Comparison of ENCODE assay signal across 7 mouse cellular contexts in genomic region chr10:56228568-56229209, GRCm38 (mm10). TPM values are rescaled to one million over a fixed set of nuclear protein-coding genes. Genes with fewer than 3 reads are reported as not detected.
A peak's percentile ranks its signal among the peaks of the same experiment; 100 is the strongest.
DNase-seq lines count a peak whose midpoint lies in the region; ATAC-seq and TF ChIP-seq lines count a peak whose summit lies in the region.

Gene Tbc1d32, minus strand, starts transcription at chr10:56228689.

- peak; percentile 35; the same call in 1 of the 2 replicates for TF ChIP-seq EP300 in heart, adult 2 months (IDR thresholded peaks at IDR 0.05; ENCODE audit: insufficient read depth, low read depth, low read length)

- H3K9ac ChIP-seq in embryonic facial prominence, embryonic 14.5 days (ENCODE audit: low read depth, low read length), result peak within 1 kb of the TSS; percentile 74
- peak within 1 kb of the TSS; percentile 64 for H3K9ac ChIP-seq in heart, adult 2 months (ENCODE audit: low read depth, low read length)
- peak within 1 kb of the TSS; percentile 73 for H3K9ac ChIP-seq in limb, embryonic 13.5 days
- H3K9ac ChIP-seq in midbrain, embryonic 16.5 days (ENCODE audit: low read depth, low read length), result peak within 1 kb of the TSS; percentile 80

- intact Hi-C loops in heart, adult 2 months (cut with DNase I), result loop anchor here (1.0 kb wide), 1 partner anchor 121 kb away; no protein-coding TSS in a partner anchor

- H3K36me3 ChIP-seq in embryonic facial prominence, embryonic 14.5 days (ENCODE audit: control insufficient read depth, insufficient read depth, low read length), result no peaks in the 10 kb centered on the region
- H3K36me3 ChIP-seq in heart, adult 2 months (ENCODE audit: control insufficient read depth, insufficient read depth, low read length), result no peaks in the 10 kb centered on the region
- H3K36me3 ChIP-seq in limb, embryonic 13.5 days, result no peaks in the 10 kb centered on the region
- no peaks in the 10 kb centered on the region for H3K36me3 ChIP-seq in midbrain, embryonic 16.5 days (ENCODE audit: control insufficient read depth, insufficient read depth, low read length)

- TF ChIP-seq POLR2A in heart, adult 2 months (IDR thresholded peaks at IDR 0.05; ENCODE audit: insufficient read depth, low read depth, low read length), result peak; percentile 74

- ATAC-seq in embryonic facial prominence, embryonic 14.5 days (ENCODE audit: low read depth), result peak; percentile 98
- ATAC-seq in limb, embryonic 13.5 days (ENCODE audit: low FRiP score, low read depth), result peak; percentile 98
- ATAC-seq in midbrain, embryonic 16.5 days, result peak; percentile 99

- no peaks in the 10 kb centered on the region for H3K79me2 ChIP-seq in heart, adult 2 months (replicated peaks; ENCODE audit: control insufficient read depth, insufficient read depth, low read length)

- peak; percentile 79 to 81 for DNase-seq in adrenal gland, postnatal 4 days (ENCODE audit: low spot score in 2 of 2)
- peak; percentile 95 for DNase-seq in embryonic facial prominence, embryonic 14.5 days (ENCODE audit: low spot score)
- peak; percentile 92 to 93 for DNase-seq in heart, adult 2 months
- DNase-seq in kidney, adult 8-10 months, result peak; percentile 87 to 88
- DNase-seq in spleen, postnatal 10 days (ENCODE audit: low spot score in 2 of 2), result peak; percentile 58 to 86

- no peaks in the 10 kb centered on the region for H3K9me3 ChIP-seq in embryonic facial prominence, embryonic 14.5 days (ENCODE audit: control insufficient read depth, low read length)
- no peaks in the 10 kb centered on the region for H3K9me3 ChIP-seq in limb, embryonic 13.5 days
- H3K9me3 ChIP-seq in midbrain, embryonic 16.5 days (replicated peaks; ENCODE audit: control insufficient read depth, low read length, poor library complexity, severe bottlenecking), result no peaks in the 10 kb centered on the region

- H3K27me3 ChIP-seq in embryonic facial prominence, embryonic 14.5 days (replicated peaks; ENCODE audit: control insufficient read depth, insufficient read depth, low read length), result no peaks in the 10 kb centered on the region
- H3K27me3 ChIP-seq in heart, adult 2 months (ENCODE audit: control insufficient read depth, insufficient read depth, low read length), result no peaks in the 10 kb centered on the region
- no peaks in the 10 kb centered on the region for H3K27me3 ChIP-seq in limb, embryonic 13.5 days
- H3K27me3 ChIP-seq in midbrain, embryonic 16.5 days (ENCODE audit: control insufficient read depth, insufficient read depth, low read depth, low read length), result no peaks in the 10 kb centered on the region

- H3K4me2 ChIP-seq in embryonic facial prominence, embryonic 14.5 days (ENCODE audit: low read depth, low read length), result peak within 1 kb of the TSS; percentile 65
- peak within 1 kb of the TSS; percentile 62 for H3K4me2 ChIP-seq in limb, embryonic 13.5 days (replicated peaks)
- H3K4me2 ChIP-seq in midbrain, embryonic 16.5 days (ENCODE audit: low read length), result peak within 1 kb of the TSS; percentile 57

- peaks cover 6% of the 10 kb centered on the region; the same call in 1 of the 2 replicates for H3K4me1 ChIP-seq in embryonic facial prominence, embryonic 14.5 days (ENCODE audit: control insufficient read depth, insufficient read depth, low read length)
- H3K4me1 ChIP-seq in heart, adult 2 months (ENCODE audit: control insufficient read depth, insufficient read depth, low read length), result peaks cover 1% of the 10 kb centered on the region
- H3K4me1 ChIP-seq in limb, embryonic 13.5 days, result peaks cover 8% of the 10 kb centered on the region
- peaks cover 11% of the 10 kb centered on the region for H3K4me1 ChIP-seq in midbrain, embryonic 16.5 days (ENCODE audit: control insufficient read depth, insufficient read depth, low read length)

- whole genome bisulfite sequencing in embryonic facial prominence, embryonic 14.5 days, result 4% methylated on average over 40 of the region's 42 CpGs
- 3% methylated on average over 42 of the region's 42 CpGs for WGBS in heart, adult 2 months
- WGBS in limb, embryonic 13.5 days, result 3% methylated on average over 42 of the region's 42 CpGs
- 3% methylated on average over 42 of the region's 42 CpGs for WGBS in midbrain, embryonic 16.5 days

- peak within 1 kb of the TSS; percentile 56 for H3K4me3 ChIP-seq in embryonic facial prominence, embryonic 14.5 days (ENCODE audit: low read depth, low read length)
- peak within 1 kb of the TSS; percentile 99 for H3K4me3 ChIP-seq in heart, adult 2 months
- H3K4me3 ChIP-seq in limb, embryonic 13.5 days, result peak within 1 kb of the TSS; percentile 57
- peak within 1 kb of the TSS; percentile 59 for H3K4me3 ChIP-seq in midbrain, embryonic 16.5 days (ENCODE audit: low read depth, low read length)

- peak within 1 kb of the TSS; percentile 93 for H3K27ac ChIP-seq in embryonic facial prominence, embryonic 14.5 days (replicated peaks; ENCODE audit: low read depth, low read length)
- H3K27ac ChIP-seq in heart, adult 2 months, result peak within 1 kb of the TSS; percentile 76
- H3K27ac ChIP-seq in limb, embryonic 13.5 days, result peak within 1 kb of the TSS; percentile 88
- H3K27ac ChIP-seq in midbrain, embryonic 16.5 days (ENCODE audit: low read length), result peak within 1 kb of the TSS; percentile 94

- TF ChIP-seq CTCF in heart, adult 2 months (IDR thresholded peaks at IDR 0.05), result 0 out of 2 replicates have a peak, but pooled peaks have one; percentile 5

RNA-seq across cellular contexts. Expression of gene Tbc1d32, which starts in this region (rescaled TPM):
- total RNA-seq in adrenal gland, postnatal 4 days (2021), result 1 to 10 TPM; 8.5 to 8.9 TPM
- polyA plus RNA-seq in embryonic facial prominence, embryonic 14.5 days (2014; fragmentation: Nextera tagmentation; extraction: Ambion mirVana), result 2.9 and 3.3 TPM in 2 replicates
- 1 to 10 TPM; 3.7 to 4.0 TPM for total RNA-seq in heart, adult 2 months (2021)
- 0.92 and 2.0 TPM in 2 replicates for polyA plus RNA-seq in heart, adult 2 months (2012; rRNA removed)
- polyA plus RNA-seq in limb, embryonic 13.5 days (2015; fragmentation: Nextera tagmentation; extraction: Ambion mirVana), result 3.3 and 3.5 TPM in 2 replicates
- polyA plus RNA-seq in midbrain, embryonic 16.5 days (2015; fragmentation: Nextera tagmentation; extraction: Ambion mirVana), result 2.7 and 3.1 TPM in 2 replicates

Comparison
In these comparisons a context has a peak if more than half of its experiments do, and no peak if none do; other contexts are left out.
1. Peak in every context shown above with its lines: DNase-seq, ATAC-seq, H3K4me3 ChIP-seq and H3K27ac ChIP-seq.